Mouse (Mus musculus) midbrain, embryonic 10.5 days (tissue): ENCODE results near the gene Parn. TPM values are rescaled to one million over a fixed set of nuclear protein-coding genes. Genes with fewer than 3 reads are reported as not detected.

Source experiments
- DNase-seq: peaks from one replicate; pipeline ENCODE4 v3.0.0-alpha.2; 2017; ENCODE audit warnings: low spot score
- H3K27ac ChIP-seq: fragments of 300-500 bp; sonication (generic); replicated peaks from 2 replicates; pipeline ENCODE4 v1.5.1; 2016; ENCODE audit warnings: mild to moderate bottlenecking
- H3K27me3 ChIP-seq: fragments of 300-500 bp; sonication (generic); 2 replicates; pipeline ENCODE4 v1.6.1; 2016; ENCODE audit warnings: low read depth, mild to moderate bottlenecking; ENCODE audit not compliant: poor library complexity, severe bottlenecking
- H3K36me3 ChIP-seq: fragments of 300-500 bp; sonication (generic); 2 replicates; pipeline ENCODE4 v1.6.1; 2016; ENCODE audit warnings: mild to moderate bottlenecking, moderate library complexity
- H3K4me1 ChIP-seq: fragments of 300-500 bp; sonication (generic); 2 replicates; pipeline ENCODE4 v1.6.1; 2016
- H3K4me3 ChIP-seq: fragments of 300-500 bp; sonication (generic); 2 replicates; pipeline ENCODE4 v1.5.1; 2016; ENCODE audit warnings: mild to moderate bottlenecking, moderate library complexity
- H3K9me3 ChIP-seq: fragments of 300-500 bp; sonication (generic); replicated peaks from 2 replicates; pipeline ENCODE4 v1.6.1; 2016; ENCODE audit warnings: mild to moderate bottlenecking
- WGBS: fragments of 180-500 bp; shearing (Covaris S2); methylation state at CpG from one replicate; pipeline ENCODE4 v1.1.7; 2016; 5-methylcytosine and 5-hydroxymethylcytosine counted together
- polyA plus RNA-seq: library from polyadenylated mRNA; unstranded; fragments of >200 nt; fragmentation: Nextera tagmentation; extraction: Ambion mirVana; gene quantifications from 2 replicates; pipeline ENCODE4 v1.2.1, GENCODE M21; 2016

The Parn gene
- polyA plus RNA-seq, 1 experiment from 2014 or later = 47.2 TPM

- Histone ChIP-seq H3K4me1 (no peaks in the 10 kb centered on the region), H3K27me3 (no peaks in the 10 kb centered on the region), H3K9me3 (no peaks in the 10 kb centered on the region), H3K27ac (no peak overlapping the region), H3K36me3 (peaks cover 16% of the 10 kb centered on the region; the same call in 1 of the 2 replicates), H3K4me3 (no peak overlapping the region)
- 87% methylated on average over 5 of the region's 5 CpGs for WGBS
- no peak for DNase-seq
Measured at GRCm38 (mm10) chr16:13612571-13612970, 55.4 kb downstream of the Parn start.

- Histone ChIP-seq H3K4me3 (no peak overlapping the region), H3K27me3 (no peaks in the 10 kb centered on the region), H3K36me3 (peaks cover 11% of the 10 kb centered on the region; the same call in 1 of the 2 replicates), H3K27ac (no peak overlapping the region), H3K4me1 (no peaks in the 10 kb centered on the region), H3K9me3 (no peaks in the 10 kb centered on the region)
- WGBS = 92% methylated on average over 6 of the region's 6 CpGs
- DNase-seq = no peak
Measured at GRCm38 (mm10) chr16:13612058-13612457, 55.9 kb downstream of the Parn start.

- H3K27me3 ChIP-seq = no peaks in the 10 kb centered on the region
- no peaks in the 10 kb centered on the region for H3K4me1 ChIP-seq
- no peak for DNase-seq
- no peak overlapping the region for H3K4me3 ChIP-seq
- H3K27ac ChIP-seq = no peak overlapping the region
- H3K36me3 ChIP-seq = peaks cover 11% of the 10 kb centered on the region; the same call in 1 of the 2 replicates
- H3K9me3 ChIP-seq = no peaks in the 10 kb centered on the region
Measured at GRCm38 (mm10) chr16:13611399-13611798, 56.6 kb downstream of the Parn start.

GRCm38 (mm10) chr16:13610951-13611381 lies 57.0 kb downstream of the Parn start:
- Histone ChIP-seq H3K4me3 (no peak overlapping the region), H3K27ac (no peak overlapping the region), H3K27me3 (no peaks in the 10 kb centered on the region), H3K36me3 (peaks cover 15% of the 10 kb centered on the region), H3K4me1 (no peaks in the 10 kb centered on the region), H3K9me3 (no peaks in the 10 kb centered on the region)
- 80% methylated on average over 5 of the region's 5 CpGs for WGBS
- DNase-seq = no peak

GRCm38 (mm10) chr16:13608705-13609085 lies 59.3 kb downstream of the Parn start:
- Histone ChIP-seq H3K27ac (no peak overlapping the region), H3K4me3 (no peak overlapping the region), H3K9me3 (no peaks in the 10 kb centered on the region), H3K36me3 (peaks cover 26% of the 10 kb centered on the region), H3K4me1 (no peaks in the 10 kb centered on the region), H3K27me3 (no peaks in the 10 kb centered on the region)
- WGBS = 88% methylated on average over 1 of the region's 1 CpGs
- no peak for DNase-seq

- WGBS = 87% methylated on average over 4 of the region's 4 CpGs
- H3K4me1 ChIP-seq = no peaks in the 10 kb centered on the region
- H3K9me3 ChIP-seq = no peaks in the 10 kb centered on the region
- H3K4me3 ChIP-seq = no peak overlapping the region
- no peak for DNase-seq
- H3K27me3 ChIP-seq = no peaks in the 10 kb centered on the region
- H3K36me3 ChIP-seq = peaks cover 29% of the 10 kb centered on the region
- H3K27ac ChIP-seq = no peak overlapping the region
Measured at GRCm38 (mm10) chr16:13607987-13608704, 59.8 kb downstream of the Parn start.

- Histone ChIP-seq H3K36me3 (peaks cover 62% of the 10 kb centered on the region), H3K27me3 (no peaks in the 10 kb centered on the region), H3K27ac (no peak overlapping the region), H3K4me1 (no peaks in the 10 kb centered on the region), H3K9me3 (no peaks in the 10 kb centered on the region), H3K4me3 (no peak overlapping the region)
- 90% methylated on average over 1 of the region's 1 CpGs for WGBS
- DNase-seq = no peak
Measured at GRCm38 (mm10) chr16:13602779-13603178, 65.2 kb downstream of the Parn start.

- Histone ChIP-seq H3K4me3 (no peak overlapping the region), H3K27me3 (no peaks in the 10 kb centered on the region), H3K4me1 (no peaks in the 10 kb centered on the region), H3K9me3 (no peaks in the 10 kb centered on the region), H3K36me3 (peaks cover 31% of the 10 kb centered on the region), H3K27ac (no peak overlapping the region)
- DNase-seq = no peak
- 83% methylated on average over 2 of the region's 2 CpGs for WGBS
Measured at GRCm38 (mm10) chr16:13589049-13589408, 78.9 kb downstream of the Parn start.

GRCm38 (mm10) chr16:13588182-13589048 lies 79.6 kb downstream of the Parn start:
- Histone ChIP-seq H3K4me1 (no peaks in the 10 kb centered on the region), H3K36me3 (peaks cover 30% of the 10 kb centered on the region), H3K27me3 (no peaks in the 10 kb centered on the region), H3K4me3 (no peak overlapping the region), H3K9me3 (no peaks in the 10 kb centered on the region), H3K27ac (no peak overlapping the region)
- no peak for DNase-seq
- WGBS = 80% methylated on average over 5 of the region's 5 CpGs

GRCm38 (mm10) chr16:13585234-13585633 lies 82.7 kb downstream of the Parn start:
- 93% methylated on average over 9 of the region's 9 CpGs for WGBS
- no peaks in the 10 kb centered on the region for H3K9me3 ChIP-seq

GRCm38 (mm10) chr16:13580784-13581183 lies 87.2 kb downstream of the Parn start:
- no peak for DNase-seq
- Histone ChIP-seq H3K27ac (no peak overlapping the region), H3K27me3 (no peaks in the 10 kb centered on the region), H3K4me1 (peaks cover 8% of the 10 kb centered on the region), H3K9me3 (no peaks in the 10 kb centered on the region), H3K36me3 (peaks cover 16% of the 10 kb centered on the region), H3K4me3 (no peak overlapping the region)
- 89% methylated on average over 3 of the region's 3 CpGs for WGBS

More at GRCm38 (mm10) chr16:13585234-13585633, 82.7 kb downstream of the Parn start:
- no peaks in the 10 kb centered on the region for H3K27me3 ChIP-seq
- H3K4me1 ChIP-seq = no peaks in the 10 kb centered on the region
- H3K36me3 ChIP-seq = peaks cover 16% of the 10 kb centered on the region
- no peak overlapping the region for H3K27ac ChIP-seq
- no peak for DNase-seq
- no peak overlapping the region for H3K4me3 ChIP-seq

GRCm38 (mm10) chr16:13580016-13580415 lies 88.0 kb downstream of the Parn start:
- no peak overlapping the region; the same call in 1 of the 2 replicates for H3K27ac ChIP-seq
- H3K27me3 ChIP-seq = no peaks in the 10 kb centered on the region
- DNase-seq = no peak
- WGBS = 92% methylated on average over 1 of the region's 1 CpGs
- H3K9me3 ChIP-seq = no peaks in the 10 kb centered on the region
- no peak overlapping the region for H3K4me3 ChIP-seq
- H3K36me3 ChIP-seq = peaks cover 12% of the 10 kb centered on the region
- peaks cover 8% of the 10 kb centered on the region for H3K4me1 ChIP-seq

GRCm38 (mm10) chr16:13575306-13575705 lies 92.7 kb downstream of the Parn start:
- DNase-seq = no peak
- WGBS = 83% methylated on average over 4 of the region's 4 CpGs
- H3K27me3 ChIP-seq = no peaks in the 10 kb centered on the region
- peaks cover 8% of the 10 kb centered on the region for H3K4me1 ChIP-seq
- no peak overlapping the region for H3K27ac ChIP-seq
- no peak overlapping the region for H3K4me3 ChIP-seq
- H3K36me3 ChIP-seq = no peaks in the 10 kb centered on the region
- H3K9me3 ChIP-seq = no peaks in the 10 kb centered on the region
